Mouse (Mus musculus): ENCODE measurements at regions not wholly inside any gene's neighbourhood (a gene's known extent, or its start where the extent isn't known, plus 50 kb on each side); places are given as distances from the start of the nearest gene placed in this dataset.

DNA sequence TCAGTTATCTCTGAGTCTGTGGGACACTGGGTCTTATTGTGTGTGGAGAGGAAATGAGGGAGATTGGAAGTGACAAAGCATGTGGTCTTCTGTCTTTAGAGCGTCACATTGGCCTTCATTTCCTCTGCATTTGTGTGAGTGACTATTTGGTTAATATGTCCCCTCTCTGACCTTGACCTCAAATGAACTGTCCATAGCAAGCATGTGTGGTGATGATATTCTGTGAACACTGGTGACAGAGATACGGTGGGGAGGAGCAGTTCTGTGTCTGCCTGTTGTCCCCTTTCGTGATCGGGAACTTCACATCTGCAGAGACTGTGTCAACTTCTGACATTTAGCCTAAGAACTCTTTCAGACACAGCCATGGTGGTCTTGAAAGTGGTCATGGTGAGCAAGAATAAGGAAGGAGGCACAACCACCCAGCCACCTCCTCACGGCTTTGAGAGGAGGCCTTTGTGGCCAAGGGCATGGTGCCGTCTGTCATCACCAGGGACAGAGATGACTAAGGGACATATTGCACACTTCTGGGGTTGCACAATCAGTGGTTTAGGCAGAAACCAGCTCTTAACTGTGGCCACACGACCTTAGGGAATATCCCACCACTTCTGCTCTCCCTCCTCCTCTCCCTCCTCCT, 79.2 kb upstream of the Sulf2 start:
- whole genome bisulfite sequencing: 82% methylated on average over 7 of the region's 7 CpGs
- no peak overlapping the region for H3K27ac ChIP-seq (ENCODE audit: low read length)
- H3K4me2 ChIP-seq (ENCODE audit: low read length): no peak overlapping the region
- H3K4me3 ChIP-seq (replicated peaks; ENCODE audit: low read length): no peak overlapping the region
- peaks cover 17% of the 10 kb centered on the region for H3K4me1 ChIP-seq (replicated peaks; ENCODE audit: control insufficient read depth, insufficient read depth, low read length)
- no peak for ATAC-seq
- no peak overlapping the region for H3K9ac ChIP-seq (replicated peaks; ENCODE audit: low read depth, low read length)
- H3K27me3 ChIP-seq (replicated peaks; ENCODE audit: control insufficient read depth, insufficient read depth, low read length): no peaks in the 10 kb centered on the region
- H3K9me3 ChIP-seq (ENCODE audit: control insufficient read depth, low read length): no peaks in the 10 kb centered on the region
- no peaks in the 10 kb centered on the region for H3K36me3 ChIP-seq (ENCODE audit: control insufficient read depth, insufficient read depth)

DNA sequence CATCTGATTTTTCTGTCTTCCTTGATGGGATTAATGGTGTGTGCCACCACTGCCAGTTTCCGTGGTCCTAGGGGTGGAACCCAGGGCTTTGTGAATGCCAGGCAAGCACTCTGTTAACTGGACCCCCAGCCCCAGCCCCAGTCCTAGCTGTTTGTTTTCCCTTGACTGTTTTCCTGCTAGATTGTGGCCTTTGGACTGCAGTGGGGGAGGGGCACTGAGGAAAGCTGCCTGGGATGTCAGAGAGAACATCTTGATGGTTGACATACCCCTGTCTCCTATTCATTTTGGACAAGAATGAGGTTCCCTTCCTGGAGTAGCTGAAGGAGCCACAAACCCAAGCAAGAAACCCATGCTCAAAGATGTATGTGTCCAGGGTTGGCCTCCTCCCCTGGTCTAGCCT, 77.8 kb upstream of the Sulf2 start:
- WGBS: 90% methylated on average over 1 of the region's 1 CpGs

DNA sequence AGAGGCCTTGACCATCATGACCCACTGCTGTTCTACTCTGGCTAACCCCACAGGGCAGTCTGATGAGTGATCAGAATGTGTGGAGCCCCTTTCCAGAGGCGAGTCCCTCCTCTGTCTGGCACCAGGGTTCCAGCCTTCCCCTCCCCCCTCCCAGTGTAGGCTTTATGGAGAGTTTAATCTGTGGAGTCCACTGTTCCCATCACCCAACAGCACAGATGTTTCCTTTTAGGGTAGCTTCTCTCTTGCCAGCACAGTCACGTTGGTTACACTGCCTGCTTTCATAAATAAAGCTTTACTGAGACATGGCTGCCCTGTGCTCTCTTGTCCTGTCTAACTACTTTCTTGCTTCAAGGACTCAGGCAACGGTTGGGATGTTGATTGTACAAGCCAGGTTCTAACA, 76.9 kb upstream of the Sulf2 start:
- H3K27ac ChIP-seq (ENCODE audit: low read length): no peak overlapping the region
- H3K9me3 ChIP-seq (ENCODE audit: control insufficient read depth, low read length): no peaks in the 10 kb centered on the region
- H3K27me3 ChIP-seq (replicated peaks; ENCODE audit: control insufficient read depth, insufficient read depth, low read length): no peaks in the 10 kb centered on the region
- H3K4me3 ChIP-seq (replicated peaks; ENCODE audit: low read length): no peak overlapping the region
- H3K4me1 ChIP-seq (replicated peaks; ENCODE audit: control insufficient read depth, insufficient read depth, low read length): peaks cover 14% of the 10 kb centered on the region
- H3K36me3 ChIP-seq (ENCODE audit: control insufficient read depth, insufficient read depth): no peaks in the 10 kb centered on the region
- WGBS: 62% methylated on average over 3 of the region's 3 CpGs
- no peak overlapping the region for H3K9ac ChIP-seq (replicated peaks; ENCODE audit: low read depth, low read length)
- no peak for ATAC-seq
- H3K4me2 ChIP-seq (ENCODE audit: low read length): no peak overlapping the region

More for the DNA sequence above, 77.8 kb upstream of the Sulf2 start:
- H3K36me3 ChIP-seq (ENCODE audit: control insufficient read depth, insufficient read depth): no peaks in the 10 kb centered on the region
- H3K4me2 ChIP-seq (ENCODE audit: low read length): no peak overlapping the region
- H3K4me3 ChIP-seq (replicated peaks; ENCODE audit: low read length): no peak overlapping the region
- no peaks in the 10 kb centered on the region for H3K27me3 ChIP-seq (replicated peaks; ENCODE audit: control insufficient read depth, insufficient read depth, low read length)
- no peak overlapping the region for H3K27ac ChIP-seq (ENCODE audit: low read length)
- no peak overlapping the region for H3K9ac ChIP-seq (replicated peaks; ENCODE audit: low read depth, low read length)
- peaks cover 16% of the 10 kb centered on the region for H3K4me1 ChIP-seq (replicated peaks; ENCODE audit: control insufficient read depth, insufficient read depth, low read length)
- H3K9me3 ChIP-seq (ENCODE audit: control insufficient read depth, low read length): no peaks in the 10 kb centered on the region
- no peak for ATAC-seq

DNA sequence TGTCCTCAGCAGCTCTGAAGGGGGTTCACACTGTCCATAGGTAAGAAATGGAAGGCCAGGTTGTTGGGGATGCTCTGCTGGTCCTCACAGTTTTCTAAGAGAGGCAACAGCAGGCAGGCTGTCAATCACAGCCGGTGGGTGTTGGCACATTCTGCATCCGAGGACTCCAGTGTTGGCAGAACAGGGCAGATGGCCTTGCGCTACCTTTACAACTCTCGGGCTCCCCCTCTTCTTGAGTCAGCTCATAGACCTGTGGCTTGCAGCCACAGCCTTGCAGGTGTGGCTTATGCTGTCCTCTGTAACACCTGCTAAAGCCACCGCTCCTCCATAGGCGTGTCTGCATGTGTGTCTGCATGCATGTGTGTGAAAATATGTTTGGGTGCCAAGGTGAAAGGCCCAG, 75.2 kb upstream of the Sulf2 start:
- no peak overlapping the region for H3K4me2 ChIP-seq (ENCODE audit: low read length)
- H3K27ac ChIP-seq (ENCODE audit: low read length): no peak overlapping the region
- 62% methylated on average over 6 of the region's 6 CpGs for WGBS
- 0 out of 2 replicates have a peak, but pooled peaks cover 3% of the 10 kb centered on the region for H3K9me3 ChIP-seq (ENCODE audit: control insufficient read depth, low read length)
- H3K4me1 ChIP-seq (replicated peaks; ENCODE audit: control insufficient read depth, insufficient read depth, low read length): peaks cover 8% of the 10 kb centered on the region
- no peak for ATAC-seq
- H3K9ac ChIP-seq (replicated peaks; ENCODE audit: low read depth, low read length): no peak overlapping the region
- H3K27me3 ChIP-seq (replicated peaks; ENCODE audit: control insufficient read depth, insufficient read depth, low read length): no peaks in the 10 kb centered on the region
- H3K36me3 ChIP-seq (ENCODE audit: control insufficient read depth, insufficient read depth): no peaks in the 10 kb centered on the region
- H3K4me3 ChIP-seq (replicated peaks; ENCODE audit: low read length): no peak overlapping the region

DNA sequence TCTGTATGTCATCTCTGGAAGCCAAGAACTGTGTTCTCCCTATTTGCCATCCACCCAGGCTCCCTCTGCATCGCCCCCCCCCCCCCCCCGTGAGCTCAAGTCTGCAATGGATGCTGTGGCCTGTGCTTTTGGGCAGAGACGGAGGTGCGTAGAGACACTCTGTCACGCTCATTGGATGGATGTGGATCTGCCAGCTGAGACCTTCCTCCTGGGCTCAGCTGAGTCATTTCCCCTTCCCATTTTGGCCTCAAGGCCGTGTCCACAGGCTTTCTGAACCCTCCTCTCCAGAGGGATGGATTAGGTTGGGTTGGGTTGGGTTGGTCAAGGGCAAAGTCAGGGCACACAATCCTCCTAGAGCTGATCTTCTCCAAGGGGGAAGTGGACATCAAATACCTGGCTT, 72.9 kb upstream of the Sulf2 start:
- no peak overlapping the region for H3K27ac ChIP-seq (ENCODE audit: low read length)
- 87% methylated on average over 6 of the region's 6 CpGs for WGBS
- no peaks in the 10 kb centered on the region for H3K27me3 ChIP-seq (replicated peaks; ENCODE audit: control insufficient read depth, insufficient read depth, low read length)
- H3K4me1 ChIP-seq (replicated peaks; ENCODE audit: control insufficient read depth, insufficient read depth, low read length): peaks cover 6% of the 10 kb centered on the region
- no peak for ATAC-seq
- no peak overlapping the region for H3K9ac ChIP-seq (replicated peaks; ENCODE audit: low read depth, low read length)
- 0 out of 2 replicates have a peak, but pooled peaks cover 3% of the 10 kb centered on the region for H3K9me3 ChIP-seq (ENCODE audit: control insufficient read depth, low read length)
- H3K4me2 ChIP-seq (ENCODE audit: low read length): no peak overlapping the region
- no peaks in the 10 kb centered on the region for H3K36me3 ChIP-seq (ENCODE audit: control insufficient read depth, insufficient read depth)
- H3K4me3 ChIP-seq (replicated peaks; ENCODE audit: low read length): no peak overlapping the region

DNA sequence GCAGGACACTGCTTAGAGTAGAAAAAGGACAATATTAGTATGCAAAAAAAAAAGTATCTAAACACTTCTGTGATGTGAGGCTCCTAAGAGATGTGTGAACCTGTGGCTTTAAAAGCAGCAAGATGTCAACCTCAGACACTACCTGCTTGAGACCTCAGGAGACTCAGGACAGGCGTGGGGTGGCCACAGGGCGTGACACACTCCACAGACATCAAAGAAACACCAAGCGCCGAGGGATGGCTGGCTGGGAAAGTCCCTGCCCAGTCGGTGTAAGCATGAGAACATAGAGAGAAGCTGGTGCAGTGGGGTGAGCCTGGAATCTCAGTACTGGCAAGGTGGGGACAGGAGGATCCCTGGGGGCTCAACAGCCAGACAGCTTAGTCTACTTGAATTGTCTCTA, 72.0 kb upstream of the Sulf2 start:
- Histone ChIP-seq H3K36me3 (ENCODE audit: control insufficient read depth, insufficient read depth) (no peaks in the 10 kb centered on the region), H3K4me1 (replicated peaks; ENCODE audit: control insufficient read depth, insufficient read depth, low read length) (peaks cover 6% of the 10 kb centered on the region), H3K27me3 (replicated peaks; ENCODE audit: control insufficient read depth, insufficient read depth, low read length) (no peaks in the 10 kb centered on the region), H3K4me2 (ENCODE audit: low read length) (no peak overlapping the region), H3K4me3 (replicated peaks; ENCODE audit: low read length) (no peak overlapping the region), H3K27ac (ENCODE audit: low read length) (no peak overlapping the region), H3K9me3 (ENCODE audit: control insufficient read depth, low read length) (0 out of 2 replicates have a peak, but pooled peaks cover 3% of the 10 kb centered on the region), H3K9ac (replicated peaks; ENCODE audit: low read depth, low read length) (no peak overlapping the region)
- ATAC-seq: no peak
- 37% methylated on average over 5 of the region's 5 CpGs for WGBS

DNA sequence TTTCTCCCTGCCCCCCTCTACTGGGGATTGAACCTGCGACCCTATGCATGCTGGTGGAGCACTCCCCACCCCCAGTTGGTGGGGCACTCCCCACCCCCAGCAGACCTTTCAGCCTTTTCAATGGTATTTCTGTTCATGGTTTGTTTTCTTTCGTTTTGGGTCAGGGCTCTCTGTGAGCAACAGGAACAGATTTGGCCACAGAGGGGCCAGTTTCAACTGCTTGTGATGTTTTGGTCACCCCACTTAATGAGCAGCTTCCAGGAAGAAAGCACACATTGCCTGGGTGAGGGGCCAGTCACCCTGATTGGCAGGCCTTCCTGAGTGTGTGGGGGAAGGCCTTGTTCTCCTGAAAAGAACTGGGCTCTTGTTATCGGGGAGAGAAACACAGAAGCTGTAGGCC, 71.5 kb upstream of the Sulf2 start:
- Histone ChIP-seq H3K4me3 (replicated peaks; ENCODE audit: low read length) (no peak overlapping the region), H3K36me3 (ENCODE audit: control insufficient read depth, insufficient read depth) (no peaks in the 10 kb centered on the region), H3K9ac (replicated peaks; ENCODE audit: low read depth, low read length) (no peak overlapping the region), H3K9me3 (ENCODE audit: control insufficient read depth, low read length) (0 out of 2 replicates have a peak, but pooled peaks cover 3% of the 10 kb centered on the region), H3K4me1 (replicated peaks; ENCODE audit: control insufficient read depth, insufficient read depth, low read length) (peaks cover 6% of the 10 kb centered on the region), H3K4me2 (ENCODE audit: low read length) (no peak overlapping the region), H3K27ac (ENCODE audit: low read length) (no peak overlapping the region), H3K27me3 (replicated peaks; ENCODE audit: control insufficient read depth, insufficient read depth, low read length) (no peaks in the 10 kb centered on the region)
- 7% methylated on average over 3 of the region's 3 CpGs for WGBS
- peak; percentile 45; the same call in 1 of the 2 replicates for ATAC-seq

DNA sequence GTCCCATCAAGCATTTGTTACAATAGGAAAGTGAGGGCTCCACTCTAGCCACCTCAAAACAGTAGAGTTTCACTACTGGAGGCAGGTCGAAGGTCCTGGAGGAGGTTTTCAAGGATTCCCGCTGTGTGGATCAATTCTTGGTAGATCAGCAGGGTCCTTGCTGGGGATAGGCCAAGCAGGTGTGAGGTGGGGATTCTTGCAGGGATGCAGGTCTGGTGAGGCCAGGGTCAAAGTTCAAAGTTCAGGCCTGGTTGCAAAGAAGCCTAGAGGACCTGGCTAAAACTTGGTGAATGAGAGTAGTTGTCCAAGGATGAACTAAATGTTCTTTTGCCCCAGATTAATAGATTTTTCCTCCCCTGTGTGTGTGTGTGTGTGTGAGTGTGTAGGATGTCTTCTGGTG, 70.9 kb upstream of the Sulf2 start:
- Histone ChIP-seq H3K27ac (ENCODE audit: low read length) (no peak overlapping the region), H3K36me3 (ENCODE audit: control insufficient read depth, insufficient read depth) (no peaks in the 10 kb centered on the region), H3K4me3 (replicated peaks; ENCODE audit: low read length) (no peak overlapping the region), H3K4me2 (ENCODE audit: low read length) (no peak overlapping the region), H3K4me1 (replicated peaks; ENCODE audit: control insufficient read depth, insufficient read depth, low read length) (peaks cover 6% of the 10 kb centered on the region), H3K9me3 (ENCODE audit: control insufficient read depth, low read length) (0 out of 2 replicates have a peak, but pooled peaks cover 3% of the 10 kb centered on the region), H3K9ac (replicated peaks; ENCODE audit: low read depth, low read length) (no peak overlapping the region), H3K27me3 (replicated peaks; ENCODE audit: control insufficient read depth, insufficient read depth, low read length) (no peaks in the 10 kb centered on the region)
- WGBS: 91% methylated on average over 2 of the region's 2 CpGs
- no peak for ATAC-seq

DNA sequence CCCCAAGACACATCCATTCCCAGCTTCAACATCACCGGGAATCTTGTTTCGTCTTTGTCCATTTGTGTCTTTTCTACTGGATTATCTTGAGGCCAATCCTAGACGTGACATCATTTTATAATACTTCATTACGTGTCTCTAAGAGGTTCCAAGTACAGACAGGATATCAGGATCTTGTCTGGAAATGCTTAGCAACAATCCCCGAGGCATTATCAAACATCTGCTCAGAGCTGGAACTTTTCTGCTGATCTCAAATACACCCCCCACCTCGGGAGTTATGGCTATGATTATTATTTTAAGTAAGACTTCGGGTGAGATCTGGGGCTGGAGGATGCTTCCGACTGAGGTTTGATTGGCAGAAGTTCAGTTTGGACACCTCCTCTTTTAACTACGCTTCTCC, 69.9 kb upstream of the Sulf2 start:
- H3K9me3 ChIP-seq (ENCODE audit: control insufficient read depth, low read length): 0 out of 2 replicates have a peak, but pooled peaks cover 3% of the 10 kb centered on the region
- no peak overlapping the region for H3K4me2 ChIP-seq (ENCODE audit: low read length)
- ATAC-seq: no peak
- no peak overlapping the region for H3K9ac ChIP-seq (replicated peaks; ENCODE audit: low read depth, low read length)
- H3K4me3 ChIP-seq (replicated peaks; ENCODE audit: low read length): no peak overlapping the region
- 89% methylated on average over 9 of the region's 9 CpGs for WGBS
- H3K36me3 ChIP-seq (ENCODE audit: control insufficient read depth, insufficient read depth): no peaks in the 10 kb centered on the region
- no peak overlapping the region for H3K27ac ChIP-seq (ENCODE audit: low read length)
- no peaks in the 10 kb centered on the region for H3K27me3 ChIP-seq (replicated peaks; ENCODE audit: control insufficient read depth, insufficient read depth, low read length)
- H3K4me1 ChIP-seq (replicated peaks; ENCODE audit: control insufficient read depth, insufficient read depth, low read length): peaks cover under 1% of the 10 kb centered on the region

DNA sequence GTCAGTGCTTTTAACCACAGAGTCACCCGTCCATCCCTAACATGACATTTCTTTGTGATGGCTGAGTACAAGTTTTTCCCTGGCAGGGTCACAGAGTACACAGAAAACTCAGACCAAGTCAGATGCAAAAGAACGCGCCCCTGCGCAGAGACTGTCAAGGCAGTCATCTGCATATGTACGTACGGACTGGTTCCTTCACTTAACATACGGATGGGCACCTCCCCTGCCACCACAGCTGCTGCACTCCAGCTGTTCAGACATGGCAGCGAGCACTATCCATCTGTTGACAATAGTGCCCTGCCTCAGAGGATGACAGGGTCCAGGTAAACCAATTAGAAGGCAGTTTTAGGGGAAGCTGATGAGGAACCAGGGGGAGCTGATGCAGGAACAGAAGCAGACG, 63.3 kb upstream of the Sulf2 start:
- Histone ChIP-seq H3K4me2 (ENCODE audit: low read length) (no peak overlapping the region), H3K9me3 (ENCODE audit: control insufficient read depth, low read length) (no peaks in the 10 kb centered on the region), H3K4me3 (replicated peaks; ENCODE audit: low read length) (no peak overlapping the region), H3K9ac (replicated peaks; ENCODE audit: low read depth, low read length) (no peak overlapping the region), H3K27me3 (replicated peaks; ENCODE audit: control insufficient read depth, insufficient read depth, low read length) (no peaks in the 10 kb centered on the region; the same call in 1 of the 2 replicates), H3K27ac (ENCODE audit: low read length) (no peak overlapping the region), H3K4me1 (replicated peaks; ENCODE audit: control insufficient read depth, insufficient read depth, low read length) (peaks cover 13% of the 10 kb centered on the region), H3K36me3 (ENCODE audit: control insufficient read depth, insufficient read depth) (no peaks in the 10 kb centered on the region)
- 72% methylated on average over 9 of the region's 9 CpGs for WGBS
- ATAC-seq: no peak

Data from forebrain, embryonic 16.5 days (tissue).